Mouse (Mus musculus) cerebellum, adult 9-11 months (tissue): ENCODE data around the gene Pold3.

ENCODE experiments used
- DNase-seq: peaks from one replicate; pipeline ENCODE4 v3.0.0; 2022

The Pold3 gene

GRCm38 (mm10) chr7:100121376-100121789, at the start of gene Pold3:
TSS of gene Pold3 (minus strand) at chr7:100121565.
- DNase-seq = peak; percentile 97

GRCm38 (mm10) chr7:100170756-100171155, 49.4 kb upstream of the Pold3 start:
- DNase-seq = no peak

- no peak for DNase-seq
Measured at GRCm38 (mm10) chr7:100168654-100169053, 47.3 kb upstream of the Pold3 start.

- DNase-seq = no peak
Measured at GRCm38 (mm10) chr7:100163506-100163905, 42.1 kb upstream of the Pold3 start.

- DNase-seq = no peak
Measured at GRCm38 (mm10) chr7:100160006-100160405, 38.6 kb upstream of the Pold3 start.

- DNase-seq = peak; percentile 96
Measured at GRCm38 (mm10) chr7:100159105-100159841, 37.9 kb upstream of the Pold3 start, which contains the start of gene Lipt2. TSS of gene Lipt2 (plus strand) at chr7:100159277.

GRCm38 (mm10) chr7:100157669-100158068, 36.3 kb upstream of the Pold3 start:
- peak; percentile 11 for DNase-seq

GRCm38 (mm10) chr7:100150626-100151025, 29.3 kb upstream of the Pold3 start:
- no peak for DNase-seq

- no peak for DNase-seq
Measured at GRCm38 (mm10) chr7:100150086-100150485, 28.7 kb upstream of the Pold3 start.

GRCm38 (mm10) chr7:100148586-100148985, 27.2 kb upstream of the Pold3 start:
- DNase-seq = peak; percentile 16

GRCm38 (mm10) chr7:100140591-100140990, 19.2 kb upstream of the Pold3 start:
- no peak for DNase-seq

GRCm38 (mm10) chr7:100138075-100138474, 16.7 kb upstream of the Pold3 start:
- no peak for DNase-seq

GRCm38 (mm10) chr7:100137038-100137437, 15.7 kb upstream of the Pold3 start:
- no peak for DNase-seq

GRCm38 (mm10) chr7:100132379-100132778, 11.0 kb upstream of the Pold3 start:
- no peak for DNase-seq

GRCm38 (mm10) chr7:100130592-100130991, 9.2 kb upstream of the Pold3 start:
- no peak for DNase-seq

- DNase-seq = no peak
Measured at GRCm38 (mm10) chr7:100128262-100129041, 7.1 kb upstream of the Pold3 start.

- no peak for DNase-seq
Measured at GRCm38 (mm10) chr7:100126514-100126913, 5.1 kb upstream of the Pold3 start.

GRCm38 (mm10) chr7:100125166-100125565, 3.8 kb upstream of the Pold3 start:
- DNase-seq = no peak

GRCm38 (mm10) chr7:100124211-100124610, 2.8 kb upstream of the Pold3 start:
- DNase-seq = no peak

- DNase-seq = no peak
Measured at GRCm38 (mm10) chr7:100123486-100123885, 2.1 kb upstream of the Pold3 start.

- DNase-seq = no peak
Measured at GRCm38 (mm10) chr7:100120791-100121261, 539 bp downstream of the Pold3 start.

- DNase-seq = no peak
Measured at GRCm38 (mm10) chr7:100114279-100114678, 7.1 kb downstream of the Pold3 start.

GRCm38 (mm10) chr7:100113821-100114220, 7.5 kb downstream of the Pold3 start:
- DNase-seq = no peak

GRCm38 (mm10) chr7:100111506-100111905, 9.9 kb downstream of the Pold3 start:
- no peak for DNase-seq
